Mouse (Mus musculus): ENCODE data around the gene Gm13043. TPM values are rescaled to one million over a fixed set of nuclear protein-coding genes. Genes with fewer than 3 reads are reported as not detected.
"Not testable (repeated sequence)": the region's sequence is repeated elsewhere in the genome, so short reads cannot be mapped to it uniquely, and the experiment has no call there.

The Gm13043 gene
- not detected for polyA plus RNA-seq (2017; shearing (Covaris generic))

DNA sequence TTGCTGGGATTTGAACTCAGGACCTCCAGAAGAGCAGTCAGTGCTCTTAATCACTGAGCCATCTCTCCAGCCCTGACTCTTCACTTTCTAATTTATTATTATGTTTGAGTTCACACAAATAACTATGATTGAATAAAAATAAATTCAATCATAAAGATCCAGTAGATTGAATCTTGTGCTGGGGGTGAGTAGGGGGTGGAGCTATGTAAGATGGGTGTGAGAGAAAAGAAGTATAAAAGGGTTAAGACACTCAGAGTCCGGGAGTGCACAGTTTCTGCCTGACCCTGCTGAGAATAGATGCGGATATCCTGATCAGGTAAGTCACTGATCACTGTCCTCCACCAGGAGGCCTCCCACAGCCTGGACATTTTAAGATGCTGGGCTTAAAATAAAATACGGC is at the start of gene Gm13043:
Gene Gm13043, plus strand, starts transcription at position 301 of the 400 bp plus-strand sequence.
- no peak for ATAC-seq

DNA sequence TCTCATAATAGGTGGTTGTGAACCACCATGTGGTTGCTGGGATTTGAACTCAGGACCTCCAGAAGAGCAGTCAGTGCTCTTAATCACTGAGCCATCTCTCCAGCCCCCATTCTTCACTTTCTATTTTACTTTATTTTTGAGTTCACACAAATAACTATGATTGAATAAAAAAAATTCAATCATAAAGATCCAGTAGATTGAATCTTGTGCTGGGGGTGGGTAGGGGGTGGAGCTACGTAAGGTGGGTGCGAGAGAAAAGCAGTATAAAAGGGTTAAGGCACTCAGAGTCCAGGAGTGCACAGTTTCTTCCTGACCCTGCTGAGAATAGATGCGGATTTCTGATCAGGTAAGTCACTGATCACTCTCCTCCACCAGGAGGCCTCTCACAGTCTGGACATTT is 24.5 kb downstream of the Gm13043 start, which contains the start of gene Gm13040:
Gene Gm13040, plus strand, starts transcription at position 301 of the 400 bp plus-strand sequence.
- ATAC-seq, result not testable (repeated sequence)

DNA sequence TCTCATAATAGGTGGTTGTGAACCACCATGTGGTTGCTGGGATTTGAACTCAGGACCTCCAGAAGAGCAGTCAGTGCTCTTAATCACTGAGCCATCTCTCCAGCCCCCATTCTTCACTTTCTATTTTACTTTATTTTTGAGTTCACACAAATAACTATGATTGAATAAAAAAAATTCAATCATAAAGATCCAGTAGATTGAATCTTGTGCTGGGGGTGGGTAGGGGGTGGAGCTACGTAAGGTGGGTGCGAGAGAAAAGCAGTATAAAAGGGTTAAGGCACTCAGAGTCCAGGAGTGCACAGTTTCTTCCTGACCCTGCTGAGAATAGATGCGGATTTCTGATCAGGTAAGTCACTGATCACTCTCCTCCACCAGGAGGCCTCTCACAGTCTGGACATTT is 40.3 kb downstream of the Gm13043 start, which contains the start of the genes BC080695 and Gm13057:
Gene BC080695, plus strand, starts transcription at position 301 of the 400 bp plus-strand sequence.
Gene Gm13057, plus strand, starts transcription at position 310 of the 400 bp plus-strand sequence.
- ATAC-seq, result not testable (repeated sequence)

Other genes with a start within 250 kb of the Gm13043 start
- under 1 TPM in 1 of 3 experiments, not detected in 2; 0.49 TPM for gene Pdpn, start 211.8 kb upstream of the Gm13043 start, polyA plus RNA-seq (2017; shearing (Covaris generic))
- not detected for gene Lrrc38, start 161.6 kb upstream of the Gm13043 start, polyA plus RNA-seq (2017; shearing (Covaris generic))
- not detected for gene Pramel1, start 116.9 kb upstream of the Gm13043 start, polyA plus RNA-seq (2017; shearing (Covaris generic))
- 10 to 100 TPM; 35.8 to 46.1 (median 43.1) TPM for gene Pramef8, start 98.9 kb upstream of the Gm13043 start, polyA plus RNA-seq (2017; shearing (Covaris generic))
- gene Oog4, start 61.0 kb upstream of the Gm13043 start, polyA plus RNA-seq (2017; shearing (Covaris generic)), result not detected
- gene Gm13040, start 24.6 kb downstream of the Gm13043 start, polyA plus RNA-seq (2017; shearing (Covaris generic)), result not detected
- gene BC080695, start 40.4 kb downstream of the Gm13043 start, polyA plus RNA-seq (2017; shearing (Covaris generic)), result not detected
- gene Gm13057, start 40.4 kb downstream of the Gm13043 start, polyA plus RNA-seq (2017; shearing (Covaris generic)), result not detected
- gene Gm13083, start 103.7 kb downstream of the Gm13043 start, polyA plus RNA-seq (2017; shearing (Covaris generic)), result not detected
- not detected for gene Gm13088, start 145.9 kb downstream of the Gm13043 start, polyA plus RNA-seq (2017; shearing (Covaris generic))
- gene Gm13089, start 191.4 kb downstream of the Gm13043 start, polyA plus RNA-seq (2017; shearing (Covaris generic)), result not detected
- not detected for gene Gm13078, start 208.1 kb downstream of the Gm13043 start, polyA plus RNA-seq (2017; shearing (Covaris generic))

All from inflammation-experienced regulatory T-cells, adult 6 months (primary cell).